Comparison of ENCODE assay signal across 7 mouse cellular contexts in the genomic region with DNA sequence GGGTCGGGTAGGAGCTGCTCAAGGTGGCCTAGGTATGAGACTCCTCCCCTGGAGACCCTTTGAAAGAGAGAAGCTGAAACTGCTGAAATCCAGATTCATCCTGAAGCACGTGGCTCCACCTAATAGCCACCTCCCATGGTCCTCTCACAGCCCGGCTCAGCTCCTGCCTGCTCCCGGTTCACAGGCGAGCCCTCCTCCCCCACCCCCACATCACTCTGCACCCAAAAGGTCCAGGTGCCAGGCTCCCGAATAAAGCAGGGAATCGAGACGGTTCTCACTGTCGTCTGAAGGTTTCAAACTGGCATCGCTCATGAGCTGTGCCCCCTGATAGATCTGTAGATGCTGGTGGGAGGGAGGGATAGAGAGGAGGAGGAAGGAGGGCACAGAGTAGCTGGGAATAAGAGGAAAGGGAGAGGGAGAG. TPM values are rescaled to one million over a fixed set of nuclear protein-coding genes. Genes with fewer than 3 reads are reported as not detected.
DNase-seq lines count a peak whose midpoint lies in the region; ATAC-seq and TF ChIP-seq lines count a peak whose summit lies in the region.

No protein-coding gene starts in this region.

- H3K4me1 ChIP-seq in lung, embryonic 15.5 days: peaks cover 6% of the 10 kb centered on the region
- peaks cover 3% of the 10 kb centered on the region; the same call in 1 of the 2 replicates for H3K4me1 ChIP-seq in lung, adult 2 months (ENCODE audit: control insufficient read depth, insufficient read depth, low read length)
- H3K4me1 ChIP-seq in embryonic facial prominence, embryonic 10.5 days: peaks cover 15% of the 10 kb centered on the region
- H3K4me1 ChIP-seq in intestine, embryonic 14.5 days (replicated peaks; ENCODE audit: control insufficient read depth, insufficient read depth, low read length): no peaks in the 10 kb centered on the region
- peaks cover 17% of the 10 kb centered on the region for H3K4me1 ChIP-seq in neural tube, embryonic 15.5 days

- peak overlapping the region; percentile 34 for H3K9ac ChIP-seq in lung, embryonic 15.5 days
- H3K9ac ChIP-seq in intestine, embryonic 14.5 days (ENCODE audit: low read length): peak overlapping the region; percentile 32
- H3K9ac ChIP-seq in neural tube, embryonic 15.5 days (replicated peaks): peak overlapping the region; percentile 47

- peak; percentile 49; the same call in 1 of the 2 replicates for ATAC-seq in lung, embryonic 15.5 days (ENCODE audit: borderline replicate concordance, extremely low read depth, low FRiP score, low TSS enrichment)
- peak; percentile 22 for ATAC-seq in intestine, embryonic 14.5 days (replicated peaks; ENCODE audit: low FRiP score, low TSS enrichment, low read depth)
- peak; percentile 51 for ATAC-seq in neural tube, embryonic 15.5 days (ENCODE audit: low FRiP score)

- DNase-seq in lung, adult 2 months: no peak
- no peak for DNase-seq in embryonic facial prominence, embryonic 10.5 days (ENCODE audit: low spot score)
- DNase-seq in intestine, embryonic 14.5 days (ENCODE audit: low spot score): peak; percentile 74
- DNase-seq in left cerebral cortex, adult 8-10 months (ENCODE audit: low spot score in 2 of 2): no peak
- DNase-seq in ovary, adult 18-20 months (ENCODE audit: low spot score): no peak

- WGBS in lung, embryonic 15.5 days: 1% methylated on average over 10 of the region's 10 CpGs
- WGBS in lung, adult 2 months: 3% methylated on average over 10 of the region's 10 CpGs
- WGBS in embryonic facial prominence, embryonic 10.5 days: 5% methylated on average over 10 of the region's 10 CpGs
- WGBS in intestine, embryonic 14.5 days: 4% methylated on average over 10 of the region's 10 CpGs
- 5% methylated on average over 10 of the region's 10 CpGs for WGBS in neural tube, embryonic 15.5 days

- no peak for TF ChIP-seq CTCF in lung, adult 2 months (IDR thresholded peaks at IDR 0.05; ENCODE audit: insufficient read depth, low read length)

- H3K4me3 ChIP-seq in lung, embryonic 15.5 days: peak overlapping the region; percentile 31
- no peak overlapping the region for H3K4me3 ChIP-seq in lung, adult 2 months (replicated peaks; ENCODE audit: extremely low read depth, low read depth, low read length)
- peak overlapping the region; percentile 56 for H3K4me3 ChIP-seq in embryonic facial prominence, embryonic 10.5 days
- peak overlapping the region; percentile 33 for H3K4me3 ChIP-seq in intestine, embryonic 14.5 days (ENCODE audit: low read depth, low read length)
- H3K4me3 ChIP-seq in neural tube, embryonic 15.5 days (replicated peaks): peak overlapping the region; percentile 35

- H3K4me2 ChIP-seq in lung, embryonic 15.5 days: peak overlapping the region; percentile 66
- peak overlapping the region; percentile 59 for H3K4me2 ChIP-seq in intestine, embryonic 14.5 days (ENCODE audit: low read length)
- peak overlapping the region; percentile 65 for H3K4me2 ChIP-seq in neural tube, embryonic 15.5 days

- no peaks in the 10 kb centered on the region for H3K9me3 ChIP-seq in lung, embryonic 15.5 days
- no peaks in the 10 kb centered on the region for H3K9me3 ChIP-seq in embryonic facial prominence, embryonic 10.5 days
- H3K9me3 ChIP-seq in intestine, embryonic 14.5 days (ENCODE audit: control insufficient read depth, low read length): no peaks in the 10 kb centered on the region
- no peaks in the 10 kb centered on the region for H3K9me3 ChIP-seq in neural tube, embryonic 15.5 days (replicated peaks)

- TF ChIP-seq POLR2A in lung, adult 2 months (IDR thresholded peaks at IDR 0.05; ENCODE audit: borderline replicate concordance, extremely low read depth, low read depth, low read length): no peak

- no peaks in the 10 kb centered on the region for H3K36me3 ChIP-seq in lung, embryonic 15.5 days
- H3K36me3 ChIP-seq in embryonic facial prominence, embryonic 10.5 days (replicated peaks): peaks cover 24% of the 10 kb centered on the region
- H3K36me3 ChIP-seq in intestine, embryonic 14.5 days (ENCODE audit: control insufficient read depth, insufficient read depth, low read length): 0 out of 2 replicates have a peak, but pooled peaks cover 3% of the 10 kb centered on the region
- H3K36me3 ChIP-seq in neural tube, embryonic 15.5 days: peaks cover 5% of the 10 kb centered on the region

- no peak overlapping the region for H3K27ac ChIP-seq in lung, embryonic 15.5 days
- H3K27ac ChIP-seq in embryonic facial prominence, embryonic 10.5 days (replicated peaks): peak overlapping the region; percentile 71
- no peak overlapping the region for H3K27ac ChIP-seq in intestine, embryonic 14.5 days (ENCODE audit: low read depth)
- peak overlapping the region; percentile 74 for H3K27ac ChIP-seq in neural tube, embryonic 15.5 days (replicated peaks)

- H3K27me3 ChIP-seq in lung, embryonic 15.5 days: no peaks in the 10 kb centered on the region
- no peaks in the 10 kb centered on the region for H3K27me3 ChIP-seq in embryonic facial prominence, embryonic 10.5 days (replicated peaks; ENCODE audit: low read depth, poor library complexity, severe bottlenecking)
- no peaks in the 10 kb centered on the region for H3K27me3 ChIP-seq in intestine, embryonic 14.5 days (replicated peaks; ENCODE audit: control insufficient read depth, insufficient read depth, low read length)
- no peaks in the 10 kb centered on the region for H3K27me3 ChIP-seq in neural tube, embryonic 15.5 days (replicated peaks)

RNA-seq across cellular contexts. Expression of gene Rita1, which starts 7.1 kb away (rescaled TPM):
- polyA plus RNA-seq in lung, embryonic 15.5 days (2015; fragmentation: Nextera tagmentation; extraction: Ambion mirVana): 11.1 and 11.6 TPM in 2 replicates
- polyA plus RNA-seq in lung, adult 2 months (2012; rRNA removed): 15.7 and 15.8 TPM in 2 replicates
- polyA plus RNA-seq in embryonic facial prominence, embryonic 10.5 days (2016; fragmentation: Nextera tagmentation; extraction: Ambion mirVana): 19.4 and 20.1 TPM in 2 replicates
- 8.1 and 9.4 TPM in 2 replicates for polyA plus RNA-seq in intestine, embryonic 14.5 days (2014; fragmentation: Nextera tagmentation; extraction: Ambion mirVana)
- polyA plus RNA-seq in neural tube, embryonic 15.5 days (2015; fragmentation: Nextera tagmentation; extraction: Ambion mirVana): 29.4 and 34.0 TPM in 2 replicates
- 10 to 100 TPM; 25.1 to 30.2 (median 28.8) TPM for total RNA-seq in left cerebral cortex, adult 8-10 months (2022)

RNA-seq across cellular contexts. Expression of gene Ddx54, which starts 7.3 kb away (rescaled TPM):
- 37.8 and 41.1 TPM in 2 replicates for polyA plus RNA-seq in lung, embryonic 15.5 days (2015; fragmentation: Nextera tagmentation; extraction: Ambion mirVana)
- polyA plus RNA-seq in lung, adult 2 months (2012; rRNA removed): 37.2 and 39.2 TPM in 2 replicates
- 62.3 and 64.3 TPM in 2 replicates for polyA plus RNA-seq in embryonic facial prominence, embryonic 10.5 days (2016; fragmentation: Nextera tagmentation; extraction: Ambion mirVana)
- polyA plus RNA-seq in intestine, embryonic 14.5 days (2014; fragmentation: Nextera tagmentation; extraction: Ambion mirVana): 39.3 and 41.0 TPM in 2 replicates
- polyA plus RNA-seq in neural tube, embryonic 15.5 days (2015; fragmentation: Nextera tagmentation; extraction: Ambion mirVana): 35.7 and 42.0 TPM in 2 replicates
- total RNA-seq in left cerebral cortex, adult 8-10 months (2022): 10 to 100 TPM; 32.4 to 36.9 (median 35.7) TPM

RNA-seq across cellular contexts. Expression of gene Iqcd, which starts 16.4 kb away (rescaled TPM):
- polyA plus RNA-seq in lung, embryonic 15.5 days (2015; fragmentation: Nextera tagmentation; extraction: Ambion mirVana): 0.34 and 0.64 TPM in 2 replicates
- polyA plus RNA-seq in lung, adult 2 months (2012; rRNA removed): 2.0 and 2.4 TPM in 2 replicates
- polyA plus RNA-seq in embryonic facial prominence, embryonic 10.5 days (2016; fragmentation: Nextera tagmentation; extraction: Ambion mirVana): 0.65 and 0.81 TPM in 2 replicates
- 0.24 and 0.48 TPM in 2 replicates for polyA plus RNA-seq in intestine, embryonic 14.5 days (2014; fragmentation: Nextera tagmentation; extraction: Ambion mirVana)
- 1.3 and 1.5 TPM in 2 replicates for polyA plus RNA-seq in neural tube, embryonic 15.5 days (2015; fragmentation: Nextera tagmentation; extraction: Ambion mirVana)
- total RNA-seq in left cerebral cortex, adult 8-10 months (2022): 1 to 10 TPM in 3 of 4 experiments, under 1 TPM in 1; 0.78 to 1.3 (median 1.3) TPM

RNA-seq across cellular contexts. Expression of gene Tpcn1, which starts 16.8 kb away (rescaled TPM):
- 18.6 and 20.3 TPM in 2 replicates for polyA plus RNA-seq in lung, embryonic 15.5 days (2015; fragmentation: Nextera tagmentation; extraction: Ambion mirVana)
- polyA plus RNA-seq in lung, adult 2 months (2012; rRNA removed): 75.8 and 89.2 TPM in 2 replicates
- polyA plus RNA-seq in embryonic facial prominence, embryonic 10.5 days (2016; fragmentation: Nextera tagmentation; extraction: Ambion mirVana): 11.9 and 12.3 TPM in 2 replicates
- 22.7 and 23.6 TPM in 2 replicates for polyA plus RNA-seq in intestine, embryonic 14.5 days (2014; fragmentation: Nextera tagmentation; extraction: Ambion mirVana)
- 20.9 and 21.7 TPM in 2 replicates for polyA plus RNA-seq in neural tube, embryonic 15.5 days (2015; fragmentation: Nextera tagmentation; extraction: Ambion mirVana)
- 10 to 100 TPM; 32.5 to 41.9 (median 34.2) TPM for total RNA-seq in left cerebral cortex, adult 8-10 months (2022)

RNA-seq across cellular contexts. Expression of gene Cfap73, which starts 28.8 kb away (rescaled TPM):
- polyA plus RNA-seq in lung, embryonic 15.5 days (2015; fragmentation: Nextera tagmentation; extraction: Ambion mirVana): 0.44 and 0.59 TPM in 2 replicates
- 1.6 TPM in 2 replicates for polyA plus RNA-seq in lung, adult 2 months (2012; rRNA removed)
- polyA plus RNA-seq in embryonic facial prominence, embryonic 10.5 days (2016; fragmentation: Nextera tagmentation; extraction: Ambion mirVana): 0.27 TPM in 1 of 2 replicates, not detected in the other
- not detected in 2 replicates for polyA plus RNA-seq in intestine, embryonic 14.5 days (2014; fragmentation: Nextera tagmentation; extraction: Ambion mirVana)
- 0.33 and 0.80 TPM in 2 replicates for polyA plus RNA-seq in neural tube, embryonic 15.5 days (2015; fragmentation: Nextera tagmentation; extraction: Ambion mirVana)
- under 1 TPM in 2 of 4 experiments, not detected in 2; 0.55 to 0.58 TPM for total RNA-seq in left cerebral cortex, adult 8-10 months (2022)

Comparison
In these comparisons a context has a peak if more than half of its experiments do, and no peak if none do; other contexts are left out.
1. H3K27ac ChIP-seq: peak in embryonic facial prominence, embryonic 10.5 days (single experiment) and neural tube, embryonic 15.5 days (single experiment); none in lung, embryonic 15.5 days (single experiment) and intestine, embryonic 14.5 days (single experiment).
2. Peak in every context shown above with its lines, with median percentiles within 50 percentile points of each other: ATAC-seq, H3K4me2 ChIP-seq and H3K9ac ChIP-seq.